Mouse (Mus musculus): ENCODE data around the gene Sergef.

Gene Sergef

DNA sequence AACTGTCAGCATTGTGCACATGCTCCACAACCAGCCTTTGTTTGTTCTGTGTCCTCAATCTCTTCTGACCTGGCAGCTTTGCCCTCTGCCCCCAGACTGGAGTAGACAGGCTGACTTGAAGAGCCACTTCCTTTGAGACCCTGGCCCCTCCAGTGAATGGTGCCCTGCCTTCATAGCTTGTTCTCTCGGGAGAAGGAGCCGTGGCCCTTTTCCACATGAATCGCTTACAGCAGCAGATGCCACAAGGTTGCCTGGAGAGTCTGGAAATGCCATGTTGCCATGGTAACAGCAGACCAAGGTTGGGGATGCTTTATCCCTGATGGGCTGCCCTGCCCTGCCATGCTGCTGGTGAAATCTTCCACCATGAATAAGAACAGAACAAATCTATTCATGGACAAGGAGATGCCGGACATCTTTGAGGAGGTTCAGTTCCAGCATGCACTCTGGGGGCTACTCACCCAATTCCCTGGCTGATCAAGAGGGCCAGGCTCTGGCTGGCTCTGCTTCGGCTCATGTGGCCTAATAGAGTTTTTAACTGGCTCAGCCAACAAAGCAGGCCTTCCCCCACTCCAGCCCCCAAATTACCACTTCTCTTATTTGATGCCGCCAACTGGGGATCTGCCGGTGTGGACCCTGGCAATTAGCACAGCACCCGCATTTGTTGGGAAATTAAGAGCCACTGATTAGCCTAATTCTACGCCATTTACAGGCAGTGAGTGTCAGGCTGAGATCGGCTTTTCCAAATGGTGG lies 185.5 kb downstream of the Sergef start:
- DNase-seq (ENCODE audit: low read depth, low spot score), result no peak

DNA sequence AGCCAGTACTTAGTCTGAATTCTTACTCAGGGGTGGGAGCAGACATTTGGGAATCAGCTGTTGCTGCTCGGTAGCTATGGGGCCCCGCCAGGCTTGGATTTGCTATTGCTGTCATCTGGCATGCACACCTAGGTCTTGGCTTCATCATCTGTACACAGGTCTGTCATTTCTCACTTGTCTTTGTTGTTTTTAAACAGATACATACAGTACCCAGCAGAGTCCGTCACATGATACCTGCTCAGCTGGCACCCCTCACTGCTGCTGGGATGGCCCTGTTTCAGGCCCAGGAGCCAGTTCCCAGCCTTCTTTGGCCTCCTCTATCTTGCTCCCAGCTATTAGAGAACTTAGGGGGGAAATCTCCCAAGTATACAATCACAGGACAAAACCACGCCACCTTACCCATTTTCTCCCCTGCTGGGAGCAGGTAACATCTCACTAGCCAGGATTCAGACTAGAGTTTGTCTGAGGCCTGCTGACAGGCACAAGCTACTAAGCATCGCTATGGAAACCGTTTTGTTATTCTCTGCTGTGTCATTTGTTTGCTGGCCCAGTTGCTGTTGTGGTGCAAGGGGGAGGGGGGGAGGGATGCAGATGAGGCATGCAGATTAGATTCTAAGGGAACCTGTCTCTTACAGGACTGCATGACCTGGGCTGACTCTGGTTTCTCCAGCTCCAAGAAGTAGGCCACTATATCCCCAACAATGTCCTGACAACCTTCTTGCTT lies 190.5 kb downstream of the Sergef start:
- DNase-seq (ENCODE audit: low read depth, low spot score), result no peak

DNA sequence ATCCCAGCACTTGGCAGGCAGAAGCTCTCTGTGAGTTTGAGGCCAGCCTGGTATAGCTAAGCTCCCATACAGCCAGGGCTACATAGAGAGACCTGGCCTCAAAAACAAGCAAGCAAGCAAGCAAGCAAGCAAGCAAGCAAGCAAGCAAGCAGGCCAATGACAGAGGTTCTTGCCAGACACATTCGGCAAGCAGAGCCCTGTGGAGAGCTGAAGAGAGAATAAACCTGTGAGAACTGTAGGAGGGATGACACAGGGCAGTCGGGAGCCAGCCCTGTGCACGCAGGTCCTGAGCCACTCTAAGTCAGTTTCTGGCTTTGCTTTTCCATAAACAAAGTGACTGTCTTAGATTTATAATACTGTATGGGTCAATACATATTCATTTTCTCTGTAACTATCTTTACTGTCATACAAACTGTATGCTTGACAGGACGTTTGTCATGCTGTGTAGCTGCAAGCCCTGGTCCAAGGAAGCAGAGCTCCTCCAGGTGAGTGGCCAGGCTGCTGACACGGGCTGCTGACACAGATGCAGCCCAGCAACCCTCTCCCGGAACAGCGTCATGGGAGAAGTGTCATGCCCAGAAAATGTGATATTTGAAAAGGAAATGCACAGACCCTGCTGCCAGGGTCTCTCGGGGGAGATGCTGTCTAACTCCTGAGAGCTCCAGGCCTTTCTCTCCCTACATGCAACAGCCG lies 192.0 kb downstream of the Sergef start:
- no peak for DNase-seq (ENCODE audit: low read depth, low spot score)

DNA sequence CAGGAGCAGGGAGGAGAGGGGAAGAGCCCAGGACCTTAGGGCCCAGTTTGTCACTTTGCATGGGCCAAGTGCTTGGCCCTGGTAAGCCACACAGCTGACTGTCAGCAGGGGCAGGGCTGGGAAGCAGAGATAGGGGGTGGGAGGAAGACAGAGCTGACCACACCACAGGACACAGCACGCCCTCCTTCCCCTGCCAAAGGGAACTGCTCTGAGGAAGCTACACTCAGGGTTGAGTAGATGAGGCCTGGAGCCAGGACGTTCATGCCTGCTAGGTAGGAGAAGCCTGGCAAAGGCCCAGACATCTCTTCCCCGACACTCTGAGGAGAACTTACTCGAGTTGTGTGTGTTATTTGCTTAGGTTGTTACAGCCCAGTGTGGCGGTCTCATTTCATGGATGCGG lies 193.7 kb downstream of the Sergef start:
- no peak for DNase-seq (ENCODE audit: low read depth, low spot score)

DNA sequence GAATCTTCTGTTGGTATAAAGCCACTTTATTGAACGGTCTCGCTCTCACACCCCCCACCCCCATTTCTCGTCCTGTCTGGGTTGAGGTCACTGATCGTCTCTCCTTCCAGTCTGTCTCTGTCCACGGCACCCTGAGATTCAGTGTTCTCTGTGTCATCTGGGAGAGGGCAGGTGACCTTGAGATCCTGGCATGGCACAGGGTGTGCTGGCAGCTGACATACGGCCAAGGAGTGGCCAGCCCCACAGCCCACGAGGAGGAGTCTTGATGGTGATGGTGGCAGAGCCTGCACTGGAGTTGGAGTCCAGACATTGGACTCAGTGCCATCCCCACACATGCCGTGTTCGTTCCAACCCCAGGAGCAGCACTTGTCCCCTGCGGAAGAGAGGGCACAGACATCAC lies 196.4 kb downstream of the Sergef start:
- no peak for DNase-seq (ENCODE audit: low read depth, low spot score)

DNA sequence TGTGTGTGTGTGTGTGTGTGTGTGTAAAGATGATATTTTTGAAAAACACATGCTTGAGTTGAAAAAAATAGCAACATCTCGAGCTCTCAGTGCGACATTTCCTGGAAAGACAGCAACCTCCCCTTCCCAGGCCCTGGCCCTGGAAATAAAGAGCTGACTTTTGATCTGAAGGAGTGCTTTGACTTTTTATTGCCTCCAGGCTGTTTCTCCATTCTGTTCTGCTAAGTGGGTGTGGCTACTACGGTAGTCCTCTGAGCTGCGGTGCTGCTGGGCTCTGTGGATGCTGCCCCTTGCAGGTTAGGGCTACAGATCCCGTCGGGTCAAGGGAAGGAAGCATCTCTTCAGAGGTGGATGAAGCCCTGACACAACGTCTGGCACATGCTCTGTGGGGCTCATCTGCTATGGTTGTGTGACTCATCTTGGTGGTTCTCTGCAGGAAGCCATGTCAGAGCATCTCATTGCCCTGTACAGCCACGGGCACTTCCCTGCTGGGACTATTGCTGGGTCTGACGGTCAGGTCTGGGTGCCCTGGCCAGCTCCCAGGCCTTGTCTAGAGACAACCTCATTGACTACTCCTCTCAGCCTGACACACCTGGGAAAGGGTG lies 201.0 kb downstream of the Sergef start:
- no peak for DNase-seq (ENCODE audit: low read depth, low spot score)

DNA sequence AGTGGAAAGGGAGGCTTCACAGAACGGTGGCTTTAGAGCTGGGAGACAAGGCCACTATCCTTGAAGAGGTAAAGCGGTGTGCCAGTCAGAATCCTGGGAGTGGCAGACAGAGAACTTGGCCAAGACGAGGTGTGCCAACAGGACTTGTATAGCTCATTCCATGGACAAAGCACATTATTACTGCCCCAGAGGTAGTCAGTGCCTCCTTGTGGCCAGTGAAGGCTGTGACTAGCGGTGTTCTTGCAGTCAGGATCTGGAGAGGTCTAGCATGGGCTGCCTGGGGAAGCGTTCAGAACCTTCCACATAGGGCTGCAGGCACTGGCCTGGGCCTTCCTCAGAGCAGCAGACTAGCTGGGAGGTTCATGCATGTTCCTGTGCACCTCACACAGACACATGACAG lies 203.8 kb downstream of the Sergef start:
- DNase-seq (ENCODE audit: low read depth, low spot score), result no peak

DNA sequence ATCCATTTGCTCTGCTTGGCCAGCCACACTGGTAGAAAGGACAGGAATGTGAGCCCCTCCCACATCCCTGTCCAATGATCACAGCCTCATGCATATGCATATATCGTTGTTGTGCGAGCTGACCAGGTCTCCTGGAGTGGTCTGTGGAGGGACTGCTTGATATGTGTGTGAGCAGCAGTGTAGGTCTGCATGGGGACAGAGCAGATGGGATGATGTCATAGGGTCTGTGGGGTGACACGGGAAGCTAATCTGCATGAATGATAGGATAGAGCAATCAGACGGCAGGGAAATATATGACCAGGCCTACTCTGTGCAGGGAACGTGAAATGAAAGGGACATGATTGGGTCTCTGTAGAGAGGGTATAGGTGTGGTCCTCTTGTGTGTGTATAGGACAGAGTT lies 205.7 kb downstream of the Sergef start:
- DNase-seq (ENCODE audit: low read depth, low spot score), result no peak

DNA sequence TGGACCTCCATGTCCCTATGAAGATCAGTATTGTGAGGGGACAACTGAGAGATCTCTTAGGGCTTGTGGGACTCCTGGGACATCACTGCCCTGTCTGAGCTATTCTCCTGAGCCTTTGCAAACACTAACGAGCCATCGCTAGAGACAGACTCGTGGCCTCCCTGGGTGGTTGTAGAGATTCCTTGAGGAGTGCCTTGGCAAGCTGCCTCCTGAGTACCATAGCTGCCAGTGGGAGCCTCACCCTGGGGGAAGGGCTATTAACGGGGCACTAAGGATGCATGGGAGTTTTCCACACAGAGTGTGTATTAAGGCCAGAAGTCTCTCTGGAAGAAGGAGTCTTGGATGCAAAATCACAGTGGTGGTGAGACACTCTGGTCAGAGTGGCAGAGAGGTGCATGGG lies 214.6 kb downstream of the Sergef start:
- no peak for DNase-seq (ENCODE audit: low read depth, low spot score)

DNA sequence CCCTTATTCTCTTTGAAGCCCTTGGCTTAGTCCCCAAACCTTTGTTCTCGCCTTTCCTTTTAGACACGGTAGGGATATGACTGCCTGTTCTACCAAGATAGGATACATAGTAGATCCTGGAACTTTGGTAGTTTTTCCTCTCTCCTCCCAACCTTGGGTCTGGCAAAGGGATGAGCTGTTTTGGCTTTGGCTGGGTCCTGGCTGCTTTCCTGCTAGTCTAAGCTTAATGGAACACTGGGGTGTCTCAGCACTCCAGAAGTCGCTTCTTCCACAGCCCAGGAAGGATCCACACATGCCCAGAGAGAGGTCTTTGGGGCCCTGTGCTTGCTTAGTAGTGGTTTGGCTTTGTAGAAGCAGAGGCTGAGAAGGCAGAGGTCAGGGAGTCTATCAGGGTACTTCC lies 215.7 kb downstream of the Sergef start:
- DNase-seq (ENCODE audit: low read depth, low spot score), result no peak

DNA sequence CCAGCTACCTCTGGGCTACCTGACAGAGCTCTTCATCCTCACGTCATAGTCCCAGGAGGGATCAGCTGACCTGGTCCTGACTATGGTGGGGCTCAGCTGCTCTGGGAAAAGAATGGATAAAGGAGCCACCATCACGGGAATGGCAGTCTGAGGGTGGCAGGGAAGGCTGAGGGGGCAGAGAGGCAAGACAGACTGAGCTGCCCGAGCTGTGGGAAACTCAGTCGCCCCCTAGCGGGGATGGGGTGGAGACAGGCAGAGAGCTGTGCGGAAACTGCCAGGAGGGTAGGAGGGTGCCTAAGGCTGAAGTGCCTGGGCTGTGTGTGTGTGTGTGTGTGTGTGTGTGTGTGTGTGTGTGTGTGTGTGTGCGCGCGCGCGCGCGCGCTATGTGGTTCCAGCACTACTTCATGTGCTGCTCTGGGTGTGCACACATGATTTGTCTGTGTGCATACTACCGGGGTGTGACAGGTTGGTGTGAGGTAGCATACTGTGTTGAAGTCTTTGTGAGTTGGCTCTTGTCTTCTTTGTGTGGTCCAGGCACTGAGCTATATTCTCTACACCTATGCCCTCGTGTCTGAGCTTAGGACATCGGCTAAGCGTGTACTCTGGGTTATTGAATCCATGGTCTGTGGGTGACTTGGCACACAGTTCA lies 216.7 kb downstream of the Sergef start:
- peak; percentile 62 for DNase-seq (ENCODE audit: low read depth, low spot score)

DNA sequence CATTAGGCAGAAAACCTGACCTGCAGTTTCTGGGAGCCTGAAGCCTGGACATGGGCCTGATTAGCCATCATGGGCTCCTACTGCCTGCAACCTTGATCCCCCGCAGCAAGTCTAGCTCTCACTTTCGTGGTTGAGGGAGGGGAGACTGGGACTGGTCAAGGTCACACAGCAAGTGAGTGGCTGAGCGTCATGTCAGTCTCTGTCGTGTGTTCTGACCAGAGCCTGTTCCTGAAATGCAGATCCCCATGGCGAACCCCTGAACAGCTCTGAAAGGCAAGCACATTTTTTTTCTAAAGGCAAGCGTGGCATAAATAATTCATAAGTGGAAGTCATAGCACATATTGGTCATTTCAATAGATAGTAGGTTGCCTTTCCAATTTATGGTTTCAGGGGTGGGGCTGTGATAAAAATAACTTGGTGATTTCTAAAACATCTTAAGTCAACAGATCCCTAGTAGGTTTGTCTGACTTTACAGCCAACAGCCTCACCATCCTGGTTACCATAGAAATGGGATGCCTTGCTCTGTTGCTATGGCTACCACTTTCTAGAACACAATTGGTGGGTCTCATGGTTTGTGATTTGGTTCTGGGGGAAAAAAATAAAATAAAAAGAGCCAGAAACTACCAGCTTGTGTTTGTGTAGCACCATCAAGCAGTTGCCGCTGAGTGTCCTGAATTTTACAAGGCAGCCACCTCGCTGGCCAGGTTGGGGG lies 217.4 kb downstream of the Sergef start:
- no peak for DNase-seq (ENCODE audit: low read depth, low spot score)

DNA sequence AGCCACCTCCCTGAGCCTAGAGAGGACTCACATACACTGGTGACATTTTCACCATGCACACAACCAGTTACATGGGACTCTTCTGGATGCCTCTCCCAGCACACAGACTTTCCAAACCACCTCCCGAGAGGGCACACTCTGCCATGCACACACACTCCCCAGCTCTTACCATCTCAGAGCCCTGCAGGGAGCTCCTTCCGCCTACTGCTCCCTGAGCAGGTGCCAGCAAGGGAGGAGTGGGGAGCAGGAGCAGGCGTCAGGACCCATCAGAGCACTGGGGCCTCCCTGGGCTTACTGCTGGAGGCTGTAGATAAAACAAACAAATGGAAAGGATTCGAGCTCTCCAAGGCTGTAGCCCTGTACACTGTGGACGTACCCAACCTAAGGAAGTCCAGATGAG lies 218.1 kb downstream of the Sergef start:
- no peak for DNase-seq (ENCODE audit: low read depth, low spot score)

DNA sequence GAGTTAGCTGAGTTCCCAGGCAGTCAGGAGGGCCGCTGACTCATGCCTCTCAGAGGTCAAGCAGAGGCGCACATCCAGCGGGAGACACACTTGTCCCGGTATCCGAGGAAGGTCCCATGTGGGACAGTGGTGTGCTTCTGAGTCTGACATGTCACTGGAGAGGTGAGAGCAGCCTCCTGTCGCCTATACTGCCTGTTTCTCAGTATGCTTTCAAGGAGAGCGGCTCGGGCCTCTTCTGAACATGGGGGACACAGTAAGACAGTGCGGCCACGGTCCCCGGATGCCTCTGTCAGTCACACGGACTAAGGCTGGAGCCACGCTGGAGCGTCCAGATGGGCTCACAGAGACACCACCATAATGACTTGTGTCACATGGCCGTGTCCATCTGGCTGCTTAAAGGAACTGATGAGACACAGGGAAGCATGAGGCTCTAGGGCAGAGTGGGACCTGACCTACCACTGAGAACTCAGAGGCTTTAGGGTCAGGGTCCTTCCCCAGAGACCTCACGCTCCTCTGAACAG lies 221.4 kb downstream of the Sergef start:
- no peak for DNase-seq (ENCODE audit: low read depth, low spot score)

DNA sequence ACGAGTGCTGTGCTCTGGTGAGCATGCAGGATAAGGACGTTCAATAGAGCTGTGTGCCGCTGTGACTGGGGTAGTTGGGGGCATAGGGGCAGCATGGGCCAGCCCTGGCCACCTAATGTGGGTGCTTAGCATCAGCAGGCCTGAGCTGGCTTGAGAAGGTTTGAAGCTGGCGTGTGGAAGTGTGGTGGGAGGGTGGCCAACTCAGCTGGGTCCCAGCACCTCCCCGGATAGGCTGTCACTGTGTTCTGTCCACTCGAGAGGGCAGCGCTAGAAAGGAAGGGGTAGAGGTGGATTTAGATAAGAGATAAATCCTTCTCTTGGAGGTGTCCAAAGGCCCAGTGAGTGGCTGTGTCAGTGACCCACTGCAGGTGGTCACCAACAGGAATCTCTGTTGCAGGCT lies 222.1 kb downstream of the Sergef start:
- DNase-seq (ENCODE audit: low read depth, low spot score), result no peak

DNA sequence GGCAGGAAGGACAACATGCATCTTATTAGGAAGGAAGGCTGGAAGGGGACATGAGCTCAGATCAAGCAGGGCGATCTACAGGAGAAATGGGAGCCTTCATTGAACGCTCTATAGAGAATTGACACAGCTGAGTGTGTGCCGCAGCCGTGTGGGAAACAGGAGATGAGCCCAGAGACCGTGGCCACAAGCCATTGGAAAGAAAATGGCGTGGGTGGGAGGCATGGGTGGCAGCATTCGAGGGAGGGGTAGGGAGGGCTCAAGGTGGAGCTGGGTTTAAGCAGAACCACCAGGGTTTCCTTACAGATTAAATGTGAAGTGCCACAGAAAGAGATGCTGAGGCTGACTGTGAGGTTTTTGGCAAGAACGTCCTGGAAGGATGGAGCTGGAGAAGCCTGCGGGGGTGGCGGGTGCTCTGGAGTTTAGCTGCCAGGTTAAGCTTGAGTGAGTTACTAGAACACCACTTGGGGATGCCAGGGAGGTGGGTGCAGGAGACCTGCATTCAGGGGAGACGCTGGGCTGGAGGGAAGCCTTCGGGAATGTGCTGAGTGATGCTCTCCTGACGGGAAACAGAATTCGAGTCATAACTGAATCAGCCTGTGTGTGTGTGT lies 223.7 kb downstream of the Sergef start:
- DNase-seq (ENCODE audit: low read depth, low spot score), result no peak

DNA sequence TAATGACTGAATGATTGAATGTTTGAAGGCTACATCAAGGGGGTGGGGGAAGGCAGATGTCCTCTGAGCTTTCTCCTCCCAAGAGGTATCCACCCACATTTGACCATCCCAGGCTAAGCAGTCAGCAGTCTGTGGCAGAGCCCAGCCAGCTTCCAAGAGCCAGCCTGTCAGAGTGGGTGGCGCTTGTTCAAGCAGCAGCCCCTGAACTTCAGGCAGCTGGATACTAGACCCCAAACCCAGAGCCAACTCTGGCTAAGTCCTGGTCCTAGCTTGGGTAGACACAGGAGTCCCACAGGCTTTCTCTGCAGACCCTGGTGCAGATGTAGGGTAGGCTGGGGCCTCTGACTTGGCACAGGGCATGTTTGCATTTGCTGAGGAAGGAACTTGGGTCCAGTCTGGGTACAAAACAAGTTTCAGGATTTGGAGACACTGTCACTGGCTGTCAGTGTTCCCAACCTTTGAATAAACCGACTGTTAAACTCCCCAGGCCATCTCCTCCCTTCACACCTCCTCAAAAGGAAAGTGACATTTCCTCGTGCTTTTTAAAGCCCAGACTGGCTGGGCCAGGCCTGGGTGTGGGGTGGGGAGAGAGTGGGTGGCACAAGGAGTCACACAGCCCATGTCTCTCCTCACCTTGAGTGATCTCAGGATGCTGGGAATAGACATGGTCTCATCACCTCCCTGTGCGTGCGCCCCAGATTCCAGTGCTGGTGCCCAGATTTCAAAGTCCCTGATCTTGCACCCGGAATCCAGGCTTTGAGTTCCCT lies 225.5 kb downstream of the Sergef start:
- no peak for DNase-seq (ENCODE audit: low read depth, low spot score)

DNA sequence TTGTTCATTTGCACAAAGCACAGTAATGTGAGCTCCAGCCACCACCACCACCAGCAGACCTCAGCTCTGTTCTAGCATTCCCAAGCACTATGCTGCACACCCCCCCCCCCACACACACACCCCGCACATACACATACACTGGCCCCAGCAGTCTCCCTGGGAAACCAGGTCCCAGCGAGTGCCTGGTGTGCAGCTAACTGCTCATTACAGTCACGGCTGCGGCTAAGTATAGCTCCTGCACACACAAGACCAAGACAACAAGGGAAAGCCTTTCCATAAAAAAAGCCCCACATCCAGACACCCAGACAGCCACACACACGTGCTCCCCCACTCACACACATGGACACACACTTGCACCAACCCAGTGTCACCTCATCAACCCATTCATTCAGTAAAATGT lies 226.8 kb downstream of the Sergef start:
- no peak for DNase-seq (ENCODE audit: low read depth, low spot score)

DNA sequence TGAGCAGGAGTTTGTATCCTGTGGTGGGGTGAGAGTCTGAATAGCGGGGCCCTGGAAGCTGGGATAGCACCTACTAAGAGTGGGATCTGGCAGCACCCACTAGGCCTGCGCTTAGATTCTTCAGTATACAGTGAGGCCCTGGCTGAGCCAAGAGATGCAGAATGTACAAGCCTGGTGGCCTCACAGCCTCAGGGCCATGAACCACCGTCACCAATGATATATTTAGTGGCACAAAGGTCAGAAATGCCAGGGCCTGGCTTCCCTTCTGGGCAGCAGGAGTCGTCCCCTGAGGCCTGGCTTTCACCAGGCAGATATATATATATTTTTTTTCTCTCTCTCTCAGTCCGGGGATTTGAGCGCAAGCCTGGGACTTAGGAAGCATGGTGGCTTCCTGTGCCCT lies 228.9 kb downstream of the Sergef start:
- DNase-seq (ENCODE audit: low read depth, low spot score), result no peak

Measured in CD4-positive, CD25-positive, alpha-beta regulatory T cell, adult 2 months (primary cell).